Mouse (Mus musculus): ENCODE data around the gene Mettl5.

The Mettl5 gene

GRCm38 (mm10) chr2:69856392-69856791 lies 29.0 kb downstream of the Mettl5 start:
- DNase-seq (ENCODE audit: low read depth) = no peak

GRCm38 (mm10) chr2:69851427-69852058 lies 33.9 kb downstream of the Mettl5 start:
- DNase-seq (ENCODE audit: low read depth) = no peak

DNA sequence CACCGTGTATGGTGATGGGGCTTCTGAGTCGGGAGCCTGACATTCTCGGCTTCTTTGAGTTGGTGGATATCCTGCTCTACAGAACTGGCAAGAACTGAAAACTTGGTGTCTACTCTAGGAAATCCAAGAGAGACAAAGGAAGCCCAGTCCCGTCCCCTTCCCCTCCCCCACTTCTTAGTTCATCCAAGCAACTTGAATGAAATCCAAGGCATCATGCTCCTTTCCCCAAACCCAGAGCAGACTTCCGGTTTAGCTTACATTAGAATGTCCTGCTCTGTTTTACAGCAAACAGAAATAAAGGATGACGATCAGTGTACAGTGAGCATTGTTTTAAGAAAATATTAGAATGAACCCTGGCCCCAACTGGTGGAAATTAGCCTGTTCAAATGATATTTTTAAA lies 36.2 kb downstream of the Mettl5 start:
- no peak for DNase-seq (ENCODE audit: low read depth)

- DNase-seq (ENCODE audit: low read depth) = peak; percentile 39
Measured at GRCm38 (mm10) chr2:69840261-69840660, 45.2 kb downstream of the Mettl5 start.

GRCm38 (mm10) chr2:69838707-69839106 lies 46.7 kb downstream of the Mettl5 start:
- no peak for DNase-seq (ENCODE audit: low read depth)

- DNase-seq (ENCODE audit: low read depth) = no peak
Measured at GRCm38 (mm10) chr2:69837996-69838395, 47.4 kb downstream of the Mettl5 start.

DNA sequence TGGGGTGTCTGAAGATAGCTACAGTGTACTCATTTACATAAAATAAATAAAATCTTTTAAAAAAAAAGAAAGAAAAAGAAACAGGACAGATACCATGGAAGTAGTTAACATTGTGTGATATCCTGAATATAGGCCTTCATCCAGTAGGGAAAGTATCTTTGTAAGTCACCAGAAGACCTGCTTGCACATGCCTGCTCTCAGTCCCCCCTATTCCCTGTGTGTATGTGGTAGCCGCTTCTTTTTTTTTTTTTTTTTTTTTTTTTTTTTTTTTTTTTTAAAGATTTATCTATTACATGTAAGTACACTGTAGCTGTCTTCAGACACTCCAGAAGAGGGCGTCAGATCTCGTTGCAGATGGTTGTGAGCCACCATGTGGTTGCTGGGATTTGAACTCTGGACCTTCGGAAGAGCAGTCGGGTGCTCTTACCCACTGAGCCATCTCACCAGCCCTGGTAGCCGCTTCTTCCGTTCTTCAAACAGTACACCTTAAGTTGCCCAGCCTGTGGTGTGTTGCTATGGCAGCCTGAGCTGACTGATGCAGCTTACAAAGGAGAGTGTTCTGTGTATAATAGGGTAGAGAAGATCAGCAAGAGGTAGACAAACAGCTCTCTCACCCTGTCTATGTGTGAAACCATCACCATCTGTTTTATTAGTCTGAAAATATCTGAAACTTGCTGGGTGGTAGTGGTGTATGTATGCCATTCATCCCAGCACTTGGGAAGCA lies 48.0 kb downstream of the Mettl5 start:
- DNase-seq (ENCODE audit: low read depth) = no peak

DNA sequence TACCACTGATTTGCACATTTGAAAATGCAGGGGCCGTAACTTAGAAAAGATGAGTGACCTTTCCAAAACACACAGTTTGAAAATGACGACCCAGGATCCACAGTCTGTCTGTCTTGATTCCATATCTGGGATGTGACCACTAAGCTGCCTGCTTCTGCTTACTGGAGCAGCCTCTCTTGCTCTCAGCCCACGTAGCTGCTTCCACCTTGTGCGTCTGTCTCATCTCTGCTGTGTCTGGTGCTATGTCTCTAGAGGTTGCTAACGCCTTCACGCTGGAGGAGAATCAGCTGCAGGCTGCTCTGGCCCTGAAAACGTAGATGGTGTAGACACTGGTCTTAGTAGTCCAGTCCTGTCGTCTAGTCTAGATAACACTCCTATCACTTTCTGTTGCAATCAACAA lies 55.3 kb downstream of the Mettl5 start:
- no peak for DNase-seq (ENCODE audit: low read depth)

DNA sequence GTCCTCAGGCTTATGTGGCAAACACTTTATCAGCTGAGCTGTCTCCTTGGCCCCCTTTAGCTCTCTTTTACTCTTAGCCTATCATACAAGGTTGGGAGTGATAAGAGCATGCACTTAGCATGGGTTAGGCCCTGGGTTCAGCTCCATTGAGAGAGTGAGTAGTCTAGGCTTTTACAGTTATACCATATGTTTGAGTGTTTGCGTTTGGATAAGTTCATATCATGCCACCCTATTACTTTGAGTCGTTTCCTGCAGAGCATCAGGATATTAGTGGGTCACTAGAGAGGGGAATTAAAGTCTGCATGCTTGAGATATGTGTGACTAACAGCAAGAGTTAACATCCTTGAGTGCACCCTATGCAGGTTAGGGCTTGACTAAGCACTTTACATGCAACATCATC lies 55.7 kb downstream of the Mettl5 start:
- DNase-seq (ENCODE audit: low read depth) = no peak

- no peak for DNase-seq (ENCODE audit: low read depth)
Measured at GRCm38 (mm10) chr2:69828031-69828430, 57.4 kb downstream of the Mettl5 start.

DNA sequence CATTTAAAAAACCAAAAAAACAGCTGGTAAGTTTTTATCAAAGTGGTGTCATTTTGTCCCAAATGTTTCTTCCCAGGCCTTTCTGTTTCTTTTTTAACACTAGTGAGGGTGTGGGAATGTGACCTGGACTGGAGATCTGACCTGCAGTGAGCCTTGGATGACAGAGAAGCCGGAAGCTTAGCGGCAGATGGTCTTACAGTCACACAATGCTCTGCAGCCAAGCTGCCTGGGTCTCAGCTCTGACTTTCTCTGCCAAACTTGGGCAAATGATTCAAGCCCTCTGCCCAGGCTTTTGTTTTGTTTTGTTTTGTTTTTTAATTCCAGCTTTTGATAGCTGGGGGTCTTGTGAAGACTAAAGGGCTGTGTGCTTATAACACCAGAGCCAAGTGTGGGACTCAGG lies 59.0 kb downstream of the Mettl5 start:
- DNase-seq (ENCODE audit: low read depth) = no peak

DNA sequence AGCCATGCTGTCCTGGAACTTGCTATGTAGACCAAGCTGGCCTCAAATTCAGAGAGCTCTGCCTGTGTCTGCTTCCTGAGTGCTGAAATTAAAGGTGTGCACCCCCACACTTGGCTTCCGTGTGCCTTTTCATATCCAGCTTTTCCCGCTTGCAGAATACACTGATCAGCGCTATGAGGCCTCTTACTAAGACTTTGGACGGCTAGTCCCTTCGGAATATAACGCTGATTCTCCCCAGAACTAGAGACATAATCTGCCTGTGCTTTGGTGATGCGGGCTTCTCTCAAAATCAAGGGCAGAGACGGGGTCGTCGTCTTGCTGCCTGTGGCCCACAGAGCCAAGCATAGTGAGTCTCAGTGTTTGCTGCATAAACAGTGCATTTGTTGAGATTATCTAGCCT lies 59.5 kb downstream of the Mettl5 start:
- DNase-seq (ENCODE audit: low read depth) = no peak

- no peak for DNase-seq (ENCODE audit: low read depth)
Measured at GRCm38 (mm10) chr2:69823129-69823677, 62.2 kb downstream of the Mettl5 start.

DNA sequence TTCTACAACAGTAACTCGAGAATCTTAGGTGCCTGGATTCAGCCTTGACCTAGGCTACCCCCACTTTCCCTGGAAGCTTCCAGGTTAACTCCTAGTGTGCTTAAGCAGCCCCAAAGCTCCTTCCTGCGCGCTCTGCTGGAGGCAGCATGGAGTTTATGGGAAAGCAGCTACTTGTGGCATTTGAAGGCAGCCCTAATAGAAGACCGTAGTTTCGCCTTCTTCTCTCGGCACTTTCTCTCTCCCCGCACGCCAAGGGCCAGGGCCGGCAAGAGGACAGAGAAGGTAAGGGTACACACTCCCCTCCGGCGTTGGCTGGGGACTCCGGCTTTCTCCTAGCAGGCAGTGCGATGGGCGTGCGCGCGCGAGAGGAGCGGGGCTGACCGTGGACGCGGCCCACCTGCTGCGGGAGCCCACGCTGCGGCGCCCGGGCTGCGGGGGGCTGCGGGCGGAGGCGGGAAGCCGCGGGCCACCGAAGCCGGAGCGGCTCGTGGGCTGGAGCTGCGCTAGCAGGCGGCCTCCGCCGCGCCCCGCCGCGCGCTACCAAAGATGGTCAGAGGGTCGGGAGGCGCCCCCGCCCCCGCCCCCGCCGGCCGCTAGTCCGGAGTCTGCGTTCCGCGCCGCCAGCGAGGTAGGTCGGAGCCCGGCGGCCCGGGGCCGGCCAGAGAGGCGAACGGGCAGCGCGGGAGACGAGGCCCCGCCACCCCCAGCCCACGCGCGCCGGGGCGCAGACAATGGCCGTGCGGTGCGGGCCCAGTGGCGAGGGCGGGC lies 62.9 kb downstream of the Mettl5 start:
- DNase-seq (ENCODE audit: low read depth) = peak; percentile 21

DNA sequence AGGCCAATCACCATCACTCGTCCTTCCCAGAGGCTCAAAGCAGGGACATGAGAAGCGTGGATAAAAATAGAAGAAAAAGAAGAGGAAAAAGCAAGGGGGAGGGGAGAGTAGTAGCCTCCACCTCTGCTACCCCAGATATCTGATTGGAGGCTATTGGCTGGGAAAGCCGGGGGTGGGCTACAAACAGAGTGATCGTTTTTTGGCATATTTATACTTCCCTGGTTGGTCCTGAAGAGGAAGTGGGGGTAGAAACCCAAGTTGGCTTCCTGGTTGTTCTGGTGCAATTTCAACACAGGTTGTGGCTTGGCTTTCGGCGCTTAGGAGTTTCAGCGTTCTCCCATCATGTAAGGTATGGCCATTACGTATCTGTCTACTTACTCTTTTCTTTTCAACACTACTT lies 63.7 kb downstream of the Mettl5 start, which contains the start of gene Klhl23:
Gene Klhl23 (plus strand): TSS at position 234 of the 400 bp plus-strand sequence.
- no peak for DNase-seq (ENCODE audit: low read depth)
